8 mouse cellular contexts compared by ENCODE assay signal in the genomic region with DNA sequence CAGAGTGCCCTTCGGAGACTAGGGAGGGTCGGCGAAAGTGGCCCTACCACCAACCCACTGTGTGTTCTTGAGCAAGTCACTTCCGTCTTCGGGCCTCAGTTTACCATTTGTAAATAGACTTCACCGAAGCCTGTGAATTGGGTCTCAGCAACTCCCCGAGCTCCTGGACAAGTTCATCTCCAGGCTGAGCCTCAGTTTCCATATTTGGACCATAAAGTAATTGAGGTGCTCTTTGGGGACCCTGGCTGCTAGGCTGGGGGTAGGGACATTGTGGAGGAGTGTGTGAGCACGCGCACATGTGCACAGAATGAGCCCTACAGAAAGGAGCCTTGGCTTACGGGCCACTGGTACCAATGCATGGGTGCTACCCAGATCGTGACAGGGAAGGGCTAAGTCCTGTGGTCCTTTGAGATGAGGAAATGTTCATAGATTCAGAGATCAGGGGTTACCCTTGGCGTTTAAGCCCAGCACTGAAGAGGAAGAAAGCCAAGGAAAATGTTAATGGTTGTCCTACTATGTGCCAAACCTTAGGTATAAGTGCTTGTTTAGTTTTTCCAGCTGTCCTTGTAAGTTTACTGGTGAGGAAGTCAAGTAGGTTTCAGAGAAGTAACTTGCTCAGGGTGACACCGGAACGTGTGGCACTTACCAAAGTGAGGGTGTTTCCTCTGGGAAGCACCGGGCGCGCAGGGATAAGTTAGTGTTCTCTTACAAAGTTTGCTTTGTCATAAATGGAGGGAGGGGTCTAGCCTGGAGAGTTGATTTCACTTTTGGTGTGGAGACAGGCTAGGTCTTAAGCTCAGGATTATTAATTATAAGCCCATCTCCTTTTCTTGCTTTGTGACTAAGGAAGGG. TPM values are rescaled to one million over a fixed set of nuclear protein-coding genes. Genes with fewer than 3 reads are reported as not detected.
DNase-seq lines count a peak whose midpoint lies in the region; ATAC-seq and TF ChIP-seq lines count a peak whose summit lies in the region.

No protein-coding gene starts in this region.

- no peak for ATAC-seq in hindbrain, embryonic 14.5 days (ENCODE audit: low FRiP score)
- ATAC-seq in cerebellum, adult (ENCODE audit: insufficient number of reproducible peaks, low FRiP score, low TSS enrichment) = no peak

- no peaks in the 10 kb centered on the region for H3K9me3 ChIP-seq in hindbrain, embryonic 14.5 days (ENCODE audit: control insufficient read depth, low read length)

- H3K4me1 ChIP-seq in hindbrain, embryonic 14.5 days (replicated peaks; ENCODE audit: control insufficient read depth, insufficient read depth, low read length) = peaks cover 21% of the 10 kb centered on the region
- peaks cover 7% of the 10 kb centered on the region for H3K4me1 ChIP-seq in lung, adult 2 months (ENCODE audit: control insufficient read depth, insufficient read depth, low read length)
- H3K4me1 ChIP-seq in olfactory bulb, adult 2 months (ENCODE audit: control insufficient read depth, insufficient read depth, low read length) = peaks cover 12% of the 10 kb centered on the region; the same call in 1 of the 2 replicates

- peak overlapping the region; percentile 81 for H3K9ac ChIP-seq in hindbrain, embryonic 14.5 days

- 5% methylated on average over 17 of the region's 17 CpGs for WGBS in hindbrain, embryonic 14.5 days
- WGBS in lung, adult 2 months = 0% methylated on average over 17 of the region's 17 CpGs
- 4% methylated on average over 17 of the region's 17 CpGs for WGBS in olfactory bulb, adult 2 months

- no peaks in the 10 kb centered on the region for H3K27me3 ChIP-seq in hindbrain, embryonic 14.5 days (ENCODE audit: control insufficient read depth, insufficient read depth, low read length)

- DNase-seq in kidney, adult 18-20 months = peak; percentile 40
- no peak for DNase-seq in kidney, adult 9 months
- DNase-seq in embryo, embryonic 11 days = peak; percentile 41
- no peak for DNase-seq in hindbrain, embryonic 14.5 days (ENCODE audit: low spot score)
- peak; percentile 46 for DNase-seq in lung, adult 2 months
- no peak for DNase-seq in right cerebral cortex, postnatal 4 days

- peak overlapping the region; percentile 77 for H3K27ac ChIP-seq in hindbrain, embryonic 14.5 days
- H3K27ac ChIP-seq in olfactory bulb, adult 2 months (ENCODE audit: insufficient read depth, low read depth, low read length) = 0 out of 2 replicates have a peak overlapping the region, but pooled peaks have one; percentile 10

- TF ChIP-seq CTCF in lung, adult 2 months (IDR thresholded peaks at IDR 0.05; ENCODE audit: insufficient read depth, low read length) = no peak
- no peak for TF ChIP-seq CTCF in olfactory bulb, adult 2 months (IDR thresholded peaks at IDR 0.05; ENCODE audit: insufficient read depth, low read depth, low read length)

- peak; percentile 45; the same call in 1 of the 2 replicates for TF ChIP-seq POLR2A in lung, adult 2 months (IDR thresholded peaks at IDR 0.05; ENCODE audit: borderline replicate concordance, extremely low read depth, low read depth, low read length)
- TF ChIP-seq POLR2A in olfactory bulb, adult 2 months (IDR thresholded peaks at IDR 0.05; ENCODE audit: insufficient read depth, low read depth, low read length) = no peak

- peak overlapping the region; percentile 85 for H3K4me3 ChIP-seq in hindbrain, embryonic 14.5 days (replicated peaks; ENCODE audit: low read length)
- peak overlapping the region; percentile 93 for H3K4me3 ChIP-seq in lung, adult 2 months (replicated peaks; ENCODE audit: extremely low read depth, low read depth, low read length)
- H3K4me3 ChIP-seq in olfactory bulb, adult 2 months (ENCODE audit: insufficient read depth, low read depth, low read length) = peak overlapping the region; percentile 94

- no peaks in the 10 kb centered on the region for H3K36me3 ChIP-seq in hindbrain, embryonic 14.5 days (replicated peaks; ENCODE audit: control insufficient read depth, insufficient read depth)

- H3K4me2 ChIP-seq in hindbrain, embryonic 14.5 days (replicated peaks) = peak overlapping the region; percentile 72

RNA-seq across cellular contexts. Expression of gene Wasf2, which starts 0.8 kb away (rescaled TPM):
- polyA plus RNA-seq in hindbrain, embryonic 14.5 days (2014; fragmentation: Nextera tagmentation; extraction: Ambion mirVana) = 21.0 and 23.9 TPM in 2 replicates
- polyA plus RNA-seq in lung, adult 2 months (2012; rRNA removed) = 91.7 and 109 TPM in 2 replicates
- polyA plus RNA-seq in olfactory bulb, adult 2 months (2012; ENCODE audit: insufficient read depth, insufficient read length, low replicate concordance, missing spikeins) = not detected in 2 replicates

Comparison
In these comparisons a context has a peak if more than half of its experiments do, and no peak if none do; other contexts are left out.
1. DNase-seq: peak in kidney, adult 18-20 months (single experiment), embryo, embryonic 11 days (single experiment) and lung, adult 2 months (single experiment); none in kidney, adult 9 months (single experiment), hindbrain, embryonic 14.5 days (single experiment) and right cerebral cortex, postnatal 4 days (single experiment).
2. RNA of gene Wasf2, which starts 0.8 kb away (polyA plus RNA-seq): 91.7 to 109 TPM in lung, adult 2 months and 21.0 to 23.9 TPM in hindbrain, embryonic 14.5 days; not detected in olfactory bulb, adult 2 months; every median in the first group is over 10 times any median in the second.
3. Peak in every context shown above with its lines, with median percentiles within 50 percentile points of each other: H3K4me3 ChIP-seq.